Mouse (Mus musculus): ENCODE measurements around the gene Gm11114. TPM values are rescaled to one million over a fixed set of nuclear protein-coding genes. Genes with fewer than 3 reads are reported as not detected.

The Gm11114 gene
- total and polyA plus RNA-seq, 3 experiments: not detected

- TF ChIP-seq TAL1 (conservative IDR thresholded peaks at IDR 0.05; ENCODE audit: low read depth, low read length): no peak
- no peak for TF ChIP-seq GATA1 (IDR thresholded peaks at IDR 0.05; ENCODE audit: borderline replicate concordance, low read length)
- TF ChIP-seq GATA2 (IDR thresholded peaks at IDR 0.05; ENCODE audit: borderline replicate concordance, low read depth, low read length): no peak
- TF ChIP-seq POLR2AphosphoS5 (IDR thresholded peaks at IDR 0.05; ENCODE audit: insufficient replicate concordance, low read depth, low read length): no peak
- no peak for TF ChIP-seq CTCF (IDR thresholded peaks at IDR 0.05; ENCODE audit: low read depth, low read length)
- Histone ChIP-seq H3K4me1 (ENCODE audit: insufficient read depth, low read depth, low read length) (no peaks in the 10 kb centered on the region), H3K9me3 (replicated peaks) (no peaks in the 10 kb centered on the region), H3K4me3 (ENCODE audit: low read depth, low read length) (no peak overlapping the region), H3K36me3 (replicated peaks) (no peaks in the 10 kb centered on the region), H3K27me3 (ENCODE audit: insufficient read depth, low read length) (no peaks in the 10 kb centered on the region)
- no peak for DNase-seq (ENCODE audit: low spot score)
- ATAC-seq (ENCODE audit: extremely low read depth, insufficient number of reproducible peaks, low FRiP score, poor library complexity, severe bottlenecking): no peak
These were observed 30.6 kb downstream of the Gm11114 start for GRCm38 (mm10) chr9:85342892-85343785.

- Histone ChIP-seq H3K36me3 (replicated peaks) (no peaks in the 10 kb centered on the region), H3K27me3 (ENCODE audit: insufficient read depth, low read length) (no peaks in the 10 kb centered on the region; the same call in 1 of the 2 replicates), H3K4me1 (ENCODE audit: insufficient read depth, low read depth, low read length) (no peaks in the 10 kb centered on the region), H3K9me3 (replicated peaks) (peaks cover 3% of the 10 kb centered on the region; the same call in 1 of the 2 replicates), H3K4me3 (ENCODE audit: low read depth, low read length) (no peak overlapping the region)
- no peak for TF ChIP-seq GATA1 (IDR thresholded peaks at IDR 0.05; ENCODE audit: borderline replicate concordance, low read length)
- TF ChIP-seq GATA2 (IDR thresholded peaks at IDR 0.05; ENCODE audit: borderline replicate concordance, low read depth, low read length): no peak
- TF ChIP-seq CTCF (IDR thresholded peaks at IDR 0.05; ENCODE audit: low read depth, low read length): no peak
- TF ChIP-seq POLR2AphosphoS5 (IDR thresholded peaks at IDR 0.05; ENCODE audit: insufficient replicate concordance, low read depth, low read length): no peak
- TF ChIP-seq TAL1 (conservative IDR thresholded peaks at IDR 0.05; ENCODE audit: low read depth, low read length): no peak
- no peak for ATAC-seq (ENCODE audit: extremely low read depth, insufficient number of reproducible peaks, low FRiP score, poor library complexity, severe bottlenecking)
- DNase-seq (ENCODE audit: low spot score): no peak
These were observed 35.4 kb downstream of the Gm11114 start for GRCm38 (mm10) chr9:85347823-85348523.

GRCm38 (mm10) chr9:85355559-85355958, 43.0 kb downstream of the Gm11114 start:
- H3K4me3 ChIP-seq (ENCODE audit: low read depth, low read length): no peak overlapping the region
- no peaks in the 10 kb centered on the region for H3K4me1 ChIP-seq (ENCODE audit: insufficient read depth, low read depth, low read length)
- 0 out of 2 replicates have a peak, but pooled peaks cover 2% of the 10 kb centered on the region for H3K9me3 ChIP-seq (replicated peaks)
- H3K27me3 ChIP-seq (ENCODE audit: insufficient read depth, low read length): no peaks in the 10 kb centered on the region
- TF ChIP-seq CTCF (IDR thresholded peaks at IDR 0.05; ENCODE audit: low read depth, low read length) (no peak), TAL1 (conservative IDR thresholded peaks at IDR 0.05; ENCODE audit: low read depth, low read length) (no peak), POLR2AphosphoS5 (IDR thresholded peaks at IDR 0.05; ENCODE audit: insufficient replicate concordance, low read depth, low read length) (no peak), GATA2 (IDR thresholded peaks at IDR 0.05; ENCODE audit: borderline replicate concordance, low read depth, low read length) (no peak), GATA1 (IDR thresholded peaks at IDR 0.05; ENCODE audit: borderline replicate concordance, low read length) (no peak)
- ATAC-seq (ENCODE audit: extremely low read depth, insufficient number of reproducible peaks, low FRiP score, poor library complexity, severe bottlenecking) (no peak), DNase-seq (ENCODE audit: low spot score) (no peak)
- no peaks in the 10 kb centered on the region for H3K36me3 ChIP-seq (replicated peaks)

GRCm38 (mm10) chr9:85357154-85357860, 44.7 kb downstream of the Gm11114 start:
- Histone ChIP-seq H3K4me1 (ENCODE audit: insufficient read depth, low read depth, low read length) (no peaks in the 10 kb centered on the region), H3K9me3 (replicated peaks) (0 out of 2 replicates have a peak, but pooled peaks cover 2% of the 10 kb centered on the region), H3K4me3 (ENCODE audit: low read depth, low read length) (peak overlapping the region; percentile 40; the same call in 1 of the 2 replicates), H3K27me3 (ENCODE audit: insufficient read depth, low read length) (no peaks in the 10 kb centered on the region), H3K36me3 (replicated peaks) (no peaks in the 10 kb centered on the region)
- ATAC-seq (ENCODE audit: extremely low read depth, insufficient number of reproducible peaks, low FRiP score, poor library complexity, severe bottlenecking) (peak; percentile 79), DNase-seq (ENCODE audit: low spot score) (peak; percentile 11)
- no peak for TF ChIP-seq TAL1 (conservative IDR thresholded peaks at IDR 0.05; ENCODE audit: low read depth, low read length)
- no peak for TF ChIP-seq GATA2 (IDR thresholded peaks at IDR 0.05; ENCODE audit: borderline replicate concordance, low read depth, low read length)
- no peak for TF ChIP-seq CTCF (IDR thresholded peaks at IDR 0.05; ENCODE audit: low read depth, low read length)
- TF ChIP-seq GATA1 (IDR thresholded peaks at IDR 0.05; ENCODE audit: borderline replicate concordance, low read length): no peak
- no peak for TF ChIP-seq POLR2AphosphoS5 (IDR thresholded peaks at IDR 0.05; ENCODE audit: insufficient replicate concordance, low read depth, low read length)

Other genes with a start within 250 kb of the Gm11114 start
- 7.7 and 8.9 TPM in 2 replicates for gene Tent5a, start 14.6 kb downstream of the Gm11114 start, total RNA-seq (2014; fragmentation: Nextera tagmentation)
- 12.6 and 13.9 TPM in 2 replicates for gene Tent5a, start 14.6 kb downstream of the Gm11114 start, total RNA-seq (2017)
- gene Tent5a, start 14.6 kb downstream of the Gm11114 start, polyA plus RNA-seq (2012): 0.69 and 0.80 TPM in 2 replicates